Mouse (Mus musculus) olfactory bulb, adult 2 months (tissue): Measurements from ENCODE around the gene Plekhm1. TPM values are rescaled to one million over a fixed set of nuclear protein-coding genes. Genes with fewer than 3 reads are reported as not detected.
"Not testable (repeated sequence)": the region's sequence is repeated elsewhere in the genome, so short reads cannot be mapped to it uniquely, and the experiment has no call there.

Experiments used
- H3K27ac ChIP-seq: fragments of 200-500 bp; 2 replicates; pipeline ENCODE4 v1.5.1; 2012; ENCODE audit warnings: low read depth, low read length; ENCODE audit not compliant: insufficient read depth
- H3K4me1 ChIP-seq: fragments of 200-500 bp; 2 replicates; pipeline ENCODE4 v1.6.1; 2012; ENCODE audit warnings: low read length; ENCODE audit not compliant: control insufficient read depth, insufficient read depth
- H3K4me3 ChIP-seq: fragments of 200-500 bp; 2 replicates; pipeline ENCODE4 v1.5.1; 2012; ENCODE audit warnings: mild to moderate bottlenecking, low read depth, low read length, moderate library complexity; ENCODE audit not compliant: insufficient read depth
- CTCF ChIP-seq: fragments of 200-500 bp; IDR thresholded peaks from 2 replicates; pipeline ENCODE4 v1.5.1; 2012; ENCODE audit warnings: low read depth, mild to moderate bottlenecking, low read length, moderate library complexity; ENCODE audit not compliant: insufficient read depth
- POLR2A ChIP-seq: fragments of 200-500 bp; IDR thresholded peaks from 2 replicates; pipeline ENCODE4 v1.6.1; 2012; ENCODE audit warnings: mild to moderate bottlenecking, low read depth, low read length, moderate library complexity; ENCODE audit not compliant: insufficient read depth
- WGBS: fragments of 180-500 bp; shearing (Covaris S2); methylation state at CpG from one replicate; pipeline ENCODE4 v1.1.7; 2018; 5-methylcytosine and 5-hydroxymethylcytosine counted together
- polyA plus RNA-seq: library from polyadenylated mRNA; stranded (reverse); fragments of >200 nt; gene quantifications from 2 replicates; pipeline ENCODE4 v1.2.4, GENCODE M21; 2012; ENCODE audit warnings: low replicate concordance; ENCODE audit not compliant: missing spikeins, insufficient read depth, insufficient read length

Gene Plekhm1
- polyA plus RNA-seq, 1 experiment: not detected

GRCm38 (mm10) chr11:103332186-103332889 lies 80.1 kb downstream of the Plekhm1 start:
- WGBS: 26% methylated on average over 18 of the region's 18 CpGs

GRCm38 (mm10) chr11:103331502-103332185 lies 80.8 kb downstream of the Plekhm1 start:
- no peak overlapping the region for H3K27ac ChIP-seq
- H3K4me3 ChIP-seq: no peak overlapping the region
- TF ChIP-seq POLR2A: no peak
- TF ChIP-seq CTCF: no peak
- WGBS: 90% methylated on average over 10 of the region's 10 CpGs
- peaks cover 21% of the 10 kb centered on the region for H3K4me1 ChIP-seq

More at GRCm38 (mm10) chr11:103332186-103332889, 80.1 kb downstream of the Plekhm1 start:
- Histone ChIP-seq H3K4me1 (peaks cover 21% of the 10 kb centered on the region), H3K4me3 (peak overlapping the region; percentile 48), H3K27ac (peak overlapping the region; percentile 50)
- peak; percentile 68; the same call in 1 of the 2 replicates for TF ChIP-seq CTCF
- TF ChIP-seq POLR2A: 0 out of 2 replicates have a peak, but pooled peaks have one; percentile 20

GRCm38 (mm10) chr11:103330651-103331319 lies 81.7 kb downstream of the Plekhm1 start:
- TF ChIP-seq POLR2A: no peak
- no peak for TF ChIP-seq CTCF
- 69% methylated on average over 7 of the region's 7 CpGs for WGBS

GRCm38 (mm10) chr11:103326950-103327349 lies 85.5 kb downstream of the Plekhm1 start:
- whole genome bisulfite sequencing: 13% methylated on average over 5 of the region's 5 CpGs

More at GRCm38 (mm10) chr11:103330651-103331319, 81.7 kb downstream of the Plekhm1 start:
- no peak overlapping the region for H3K4me3 ChIP-seq
- peaks cover 21% of the 10 kb centered on the region for H3K4me1 ChIP-seq
- H3K27ac ChIP-seq: no peak overlapping the region

GRCm38 (mm10) chr11:103325172-103325571 lies 87.3 kb downstream of the Plekhm1 start:
- Histone ChIP-seq H3K4me1 (no peaks in the 10 kb centered on the region), H3K4me3 (no peak overlapping the region), H3K27ac (no peak overlapping the region)
- TF ChIP-seq POLR2A: no peak
- peak; percentile 72; the same call in 1 of the 2 replicates for TF ChIP-seq CTCF
- WGBS: 5% methylated on average over 8 of the region's 8 CpGs

More at GRCm38 (mm10) chr11:103326950-103327349, 85.5 kb downstream of the Plekhm1 start:
- Histone ChIP-seq H3K4me3 (no peak overlapping the region), H3K27ac (no peak overlapping the region), H3K4me1 (no peaks in the 10 kb centered on the region; the same call in 1 of the 2 replicates)
- TF ChIP-seq POLR2A (no peak), CTCF (peak; percentile 21; the same call in 1 of the 2 replicates)

GRCm38 (mm10) chr11:103324723-103325122 lies 87.8 kb downstream of the Plekhm1 start:
- Histone ChIP-seq H3K4me1 (no peaks in the 10 kb centered on the region), H3K4me3 (no peak overlapping the region), H3K27ac (no peak overlapping the region)
- WGBS: 45% methylated on average over 13 of the region's 13 CpGs
- TF ChIP-seq POLR2A: no peak
- TF ChIP-seq CTCF: no peak

GRCm38 (mm10) chr11:103322832-103323231 lies 89.7 kb downstream of the Plekhm1 start:
- not testable (repeated sequence) for H3K4me3 ChIP-seq, H3K27ac ChIP-seq, H3K4me1 ChIP-seq
- WGBS: 72% methylated on average over 4 of the region's 4 CpGs

- TF ChIP-seq POLR2A: no peak
- no peak for TF ChIP-seq CTCF
- H3K4me3 ChIP-seq: no peak overlapping the region
- WGBS: 48% methylated on average over 4 of the region's 4 CpGs
Observed at GRCm38 (mm10) chr11:103320646-103321045, 91.8 kb downstream of the Plekhm1 start.

GRCm38 (mm10) chr11:103320196-103320595 lies 92.3 kb downstream of the Plekhm1 start:
- Histone ChIP-seq H3K27ac (no peak overlapping the region), H3K4me1 (no peaks in the 10 kb centered on the region), H3K4me3 (no peak overlapping the region)
- 91% methylated on average over 8 of the region's 8 CpGs for WGBS
- TF ChIP-seq CTCF (no peak), POLR2A (no peak)

More at GRCm38 (mm10) chr11:103320646-103321045, 91.8 kb downstream of the Plekhm1 start:
- Histone ChIP-seq H3K4me1 (no peaks in the 10 kb centered on the region), H3K27ac (no peak overlapping the region)
